ENCODE assay signal across 19 mouse cellular contexts in the genomic region with DNA sequence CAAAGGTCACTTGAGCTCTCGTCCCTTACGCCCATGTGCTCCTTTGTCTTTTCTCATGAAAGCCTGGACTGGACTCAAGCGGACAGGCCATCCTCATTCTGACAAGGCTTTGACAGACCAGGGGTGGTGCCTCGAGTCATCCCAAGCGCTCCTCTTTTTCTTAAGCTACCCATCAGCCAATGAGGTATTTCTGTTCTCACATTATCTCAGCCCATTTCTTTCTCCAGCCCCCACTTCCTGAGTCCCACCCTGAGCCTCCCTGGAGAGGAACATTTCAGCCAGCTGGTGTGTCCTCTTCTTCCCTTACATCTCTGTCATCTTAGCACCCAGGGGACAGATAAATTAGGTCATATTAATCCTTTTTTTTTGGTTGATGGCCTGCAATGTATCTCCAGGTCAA.
DNase-seq lines count a peak whose midpoint lies in the region; ATAC-seq and TF ChIP-seq lines count a peak whose summit lies in the region.
"Had no signal": no experiment of that assay in that cellular context is flagged by ENCODE, and none has a peak within 500 bp of the region (broad histone marks: within the 10 kb centered on the region; RNA-seq: fewer than 3 reads in every experiment).

No protein-coding gene starts in this region.

- no peak overlapping the region for H3K4me2 ChIP-seq in kidney, embryonic 14.5 days (replicated peaks; ENCODE audit: low read depth, low read length)
- H3K4me2 ChIP-seq in CH12.LX (ENCODE audit: insufficient read depth, low read depth, poor library complexity, severe bottlenecking), result peak overlapping the region; percentile 90
- H3K4me2 ChIP-seq: embryonic facial prominence, embryonic 15.5 days; forebrain, embryonic 15.5 days; hindbrain, embryonic 12.5 days; midbrain, embryonic 12.5 days had no signal

- DNase-seq in gastrocnemius, postnatal 14 days, result peak; percentile 10
- DNase-seq in gastrocnemius, postnatal 10 days, result no peak
- no peak for DNase-seq in kidney, adult 2 months
- peak; percentile 3 for DNase-seq in CH12.LX (ENCODE audit: extremely low read depth)
- peak; percentile 22 to 23 for DNase-seq in heart, postnatal 10 days
- no peak for DNase-seq in embryonic facial prominence, embryonic 10.5 days (ENCODE audit: low spot score)
- DNase-seq: adrenal gland, adult 2 months; cerebellum, adult 11-12 months; cerebellum, postnatal 14 days; kidney, adult 11 months; spleen, adult 18-20 months had no signal

- intact Hi-C loops in gastrocnemius, postnatal 14 days (cut with DNase I; ENCODE audit: low total_unique reads), result no loop called here
- intact Hi-C loops in heart, postnatal 10 days (cut with DNase I), result loop anchor here (5.0 to 10.0 kb wide), 2 partner anchors 188 to 326 kb away; no protein-coding TSS in a partner anchor

- TF ChIP-seq EP300 in CH12.LX (IDR thresholded peaks at IDR 0.05; ENCODE audit: low read length), result no peak

- TF ChIP-seq POLR2A in kidney, adult 2 months (IDR thresholded peaks at IDR 0.05; ENCODE audit: low read depth, low read length), result no peak
- TF ChIP-seq POLR2A in CH12.LX (IDR thresholded peaks at IDR 0.05; ENCODE audit: low read depth, low read length), result no peak

- H3K9me3 ChIP-seq in kidney, embryonic 14.5 days (ENCODE audit: control insufficient read depth, low read length), result no peaks in the 10 kb centered on the region
- no peaks in the 10 kb centered on the region for H3K9me3 ChIP-seq in CH12.LX (replicated peaks; ENCODE audit: low read length)
- no peaks in the 10 kb centered on the region for H3K9me3 ChIP-seq in embryonic facial prominence, embryonic 10.5 days
- H3K9me3 ChIP-seq: embryonic facial prominence, embryonic 15.5 days; forebrain, embryonic 15.5 days; hindbrain, embryonic 12.5 days; midbrain, embryonic 12.5 days had no signal

- H3K79me2 ChIP-seq in CH12.LX (replicated peaks; ENCODE audit: control insufficient read depth, extremely low read depth, insufficient read depth, poor library complexity, severe bottlenecking), result no peaks in the 10 kb centered on the region

- in situ Hi-C loops in CH12.LX (cut with MboI; ENCODE audit: low pct_ligation_motif_present, low pct_unique_long_range_greater_than_20kb, low sequenced_read_pairs), result no loop called here

- no peak overlapping the region for H3K27ac ChIP-seq in kidney, embryonic 14.5 days (ENCODE audit: low read depth, low read length)
- H3K27ac ChIP-seq in kidney, adult 2 months (ENCODE audit: insufficient read depth, low read depth, low read length), result no peak overlapping the region
- no peak overlapping the region for H3K27ac ChIP-seq in CH12.LX (ENCODE audit: insufficient read depth, low read depth)
- H3K27ac ChIP-seq in embryonic facial prominence, embryonic 10.5 days (replicated peaks), result no peak overlapping the region
- H3K27ac ChIP-seq: embryonic facial prominence, embryonic 15.5 days; forebrain, embryonic 15.5 days; hindbrain, embryonic 12.5 days; kidney, postnatal 0 days; midbrain, embryonic 12.5 days had no signal

- no peaks in the 10 kb centered on the region for H3K4me1 ChIP-seq in kidney, embryonic 14.5 days (ENCODE audit: control insufficient read depth, insufficient read depth, low read length)
- no peaks in the 10 kb centered on the region for H3K4me1 ChIP-seq in kidney, adult 2 months (ENCODE audit: control insufficient read depth, insufficient read depth, low read length)
- peaks cover 0 to 11% of the 10 kb centered on the region in 2 experiments; a peak in 2 of 4 replicates for H3K4me1 ChIP-seq in CH12.LX (ENCODE audit: control insufficient read depth in 1 of 2, insufficient read depth in 2 of 2)
- peaks cover 3% of the 10 kb centered on the region; the same call in 1 of the 2 replicates for H3K4me1 ChIP-seq in embryonic facial prominence, embryonic 10.5 days
- H3K4me1 ChIP-seq: hindbrain, embryonic 12.5 days; midbrain, embryonic 12.5 days had no signal

- no peak overlapping the region for H3K9ac ChIP-seq in kidney, embryonic 14.5 days (ENCODE audit: low read depth, low read length)
- no peak overlapping the region; the same call in 1 of the 2 replicates for H3K9ac ChIP-seq in CH12.LX (ENCODE audit: insufficient read depth, low read depth)
- H3K9ac ChIP-seq: embryonic facial prominence, embryonic 15.5 days; forebrain, embryonic 15.5 days; hindbrain, embryonic 12.5 days; midbrain, embryonic 12.5 days had no signal

- no peaks in the 10 kb centered on the region for H3K36me3 ChIP-seq in kidney, embryonic 14.5 days (ENCODE audit: control insufficient read depth, insufficient read depth, low read length)
- H3K36me3 ChIP-seq in kidney, adult 2 months (ENCODE audit: control insufficient read depth, insufficient read depth, low read length), result no peaks in the 10 kb centered on the region
- H3K36me3 ChIP-seq in CH12.LX (replicated peaks in 1 of 2; ENCODE audit: control insufficient read depth in 1 of 2, insufficient read depth in 1 of 2, low read length in 1 of 2), result no peaks in the 10 kb centered on the region
- H3K36me3 ChIP-seq in embryonic facial prominence, embryonic 10.5 days (replicated peaks), result no peaks in the 10 kb centered on the region
- H3K36me3 ChIP-seq: embryonic facial prominence, embryonic 15.5 days; forebrain, embryonic 15.5 days; G1E; hindbrain, embryonic 12.5 days; midbrain, embryonic 12.5 days had no signal

- no peak overlapping the region for H3K4me3 ChIP-seq in kidney, embryonic 14.5 days (ENCODE audit: low read length)
- H3K4me3 ChIP-seq in kidney, adult 2 months (ENCODE audit: insufficient read depth, low read depth, low read length), result no peak overlapping the region
- H3K4me3 ChIP-seq in CH12.LX (replicated peaks in 1 of 3; ENCODE audit: low read depth in 2 of 3, low read length in 2 of 3, poor library complexity in 1 of 3), result peak overlapping the region in 1 of 3 experiments; percentile 37
- no peak overlapping the region for H3K4me3 ChIP-seq in embryonic facial prominence, embryonic 10.5 days
- H3K4me3 ChIP-seq: embryonic facial prominence, embryonic 15.5 days; forebrain, embryonic 15.5 days; hindbrain, embryonic 12.5 days; midbrain, embryonic 12.5 days had no signal

- TF ChIP-seq CTCF in kidney, adult 2 months (conservative IDR thresholded peaks at IDR 0.05; ENCODE audit: insufficient read depth, insufficient read length, low read depth, low read length), result no peak
- no peak for TF ChIP-seq CTCF in CH12.LX (conservative IDR thresholded peaks at IDR 0.05 in 1 of 2, IDR thresholded peaks at IDR 0.05 in 1 of 2; ENCODE audit: low read depth in 2 of 2, low read length in 2 of 2)

- H3K27me3 ChIP-seq in kidney, embryonic 14.5 days (ENCODE audit: control insufficient read depth, insufficient read depth, low read length), result no peaks in the 10 kb centered on the region
- no peaks in the 10 kb centered on the region for H3K27me3 ChIP-seq in kidney, adult 2 months (replicated peaks; ENCODE audit: control insufficient read depth, insufficient read depth, low read length)
- no peaks in the 10 kb centered on the region for H3K27me3 ChIP-seq in CH12.LX (replicated peaks)
- H3K27me3 ChIP-seq in embryonic facial prominence, embryonic 10.5 days (replicated peaks; ENCODE audit: low read depth, poor library complexity, severe bottlenecking), result no peaks in the 10 kb centered on the region
- H3K27me3 ChIP-seq: embryonic facial prominence, embryonic 15.5 days; forebrain, embryonic 15.5 days; hindbrain, embryonic 12.5 days; midbrain, embryonic 12.5 days had no signal

- dilution Hi-C loops in CH12.LX (cut with MboI; ENCODE audit: extremely low pct_ligation_motif_present, extremely low pct_unique_long_range_greater_than_20kb, low sequenced_read_pairs), result no loop called here

- 58% methylated on average over 5 of the region's 5 CpGs for WGBS in kidney, embryonic 14.5 days
- WGBS in kidney, adult 2 months, result 66% methylated on average over 5 of the region's 5 CpGs
- WGBS in embryonic facial prominence, embryonic 10.5 days, result 61% methylated on average over 5 of the region's 5 CpGs

- 0 out of 2 replicates have a peak, but pooled peaks have one; percentile 28 for ATAC-seq in kidney, embryonic 14.5 days (ENCODE audit: low FRiP score, low TSS enrichment)
- ATAC-seq: forebrain, embryonic 15.5 days; lung, postnatal 0 days had no signal

- TF ChIP-seq RAD21 in CH12.LX (IDR thresholded peaks at IDR 0.05; ENCODE audit: low read depth, low read length), result no peak

TF ChIP-seq in CH12.LX, 34 proteins besides CTCF, POLR2A, EP300 and RAD21:
- TF ChIP-seq TCF12 (IDR thresholded peaks at IDR 0.05; ENCODE audit: low read depth, low read length) (no peak), JUND (conservative IDR thresholded peaks at IDR 0.05; ENCODE audit: low read depth, low read length) (no peak), TBP (conservative IDR thresholded peaks at IDR 0.05; ENCODE audit: low read depth, low read length) (no peak), GABPA (IDR thresholded peaks at IDR 0.05; ENCODE audit: insufficient replicate concordance, low read depth, low read length) (no peak), CHD1 (IDR thresholded peaks at IDR 0.05; ENCODE audit: low read depth, low read length) (no peak), MAX (IDR thresholded peaks at IDR 0.05; ENCODE audit: low read length) (no peak), USF2 (conservative IDR thresholded peaks at IDR 0.05; ENCODE audit: low read depth, low read length) (no peak)

Comparison
In these comparisons a context has a peak if more than half of its experiments do, and no peak if none do; other contexts are left out.
1. DNase-seq: peak in gastrocnemius, postnatal 14 days (single experiment), CH12.LX (single experiment) and heart, postnatal 10 days (2 of 2); none in gastrocnemius, postnatal 10 days (single experiment), kidney, adult 2 months (single experiment) and embryonic facial prominence, embryonic 10.5 days (single experiment).